Mouse (Mus musculus) forebrain, embryonic 11.5 days (tissue): ENCODE measurements around the gene Gm11985. TPM values are rescaled to one million over a fixed set of nuclear protein-coding genes. Genes with fewer than 3 reads are reported as not detected.
"Not testable (repeated sequence)": the region's sequence is repeated elsewhere in the genome, so short reads cannot be mapped to it uniquely, and the experiment has no call there.

ENCODE experiments used
- ATAC-seq: fragments of 200-750 bp; cut with Nextera tagmentation; replicated peaks from 2 replicates; pipeline ENCODE4 v1.8.0; 2017; ENCODE audit warnings: moderate TSS enrichment; ENCODE audit not compliant: low FRiP score
- DNase-seq: peaks from one replicate; pipeline ENCODE4 v3.0.0-alpha.2; 2017; ENCODE audit warnings: low spot score
- H3K27ac ChIP-seq: fragments of 300-500 bp; sonication (generic); 2 replicates; pipeline ENCODE4 v1.5.1; 2014; ENCODE audit warnings: low read depth, low read length
- H3K27me3 ChIP-seq: fragments of 300-500 bp; sonication (generic); 2 replicates; pipeline ENCODE4 v1.6.1; 2014; ENCODE audit warnings: mild to moderate bottlenecking, low read length, mixed read lengths; ENCODE audit not compliant: control insufficient read depth, insufficient read depth
- H3K36me3 ChIP-seq: fragments of 300-500 bp; sonication (generic); 2 replicates; pipeline ENCODE4 v1.6.1; 2014; ENCODE audit warnings: mild to moderate bottlenecking, low read length, moderate library complexity, mixed read lengths; ENCODE audit not compliant: control insufficient read depth, insufficient read depth
- H3K4me1 ChIP-seq: fragments of 300-500 bp; sonication (generic); replicated peaks from 2 replicates; pipeline ENCODE4 v1.6.1; 2014; ENCODE audit warnings: low read length, mixed read lengths; ENCODE audit not compliant: control insufficient read depth, insufficient read depth
- H3K4me2 ChIP-seq: fragments of 300-500 bp; sonication (generic); 2 replicates; pipeline ENCODE4 v1.6.1; 2014; ENCODE audit warnings: low read depth, mild to moderate bottlenecking, low read length, moderate library complexity, mixed read lengths; ENCODE audit not compliant: severe bottlenecking
- H3K4me3 ChIP-seq: fragments of 300-500 bp; sonication (generic); 2 replicates; pipeline ENCODE4 v1.5.1; 2014; ENCODE audit warnings: low read depth, low read length
- H3K9ac ChIP-seq: fragments of 300-500 bp; sonication (generic); 2 replicates; pipeline ENCODE4 v1.6.1; 2014; ENCODE audit warnings: low read length
- H3K9me3 ChIP-seq: fragments of 300-500 bp; sonication (generic); 2 replicates; pipeline ENCODE4 v1.6.1; 2016; ENCODE audit warnings: low read length, mixed read lengths; ENCODE audit not compliant: control insufficient read depth
- WGBS: fragments of 180-500 bp; shearing (Covaris S2); extraction: QIAGEN DNeasy Blood & Tissue Kit; methylation state at CpG from one replicate; pipeline ENCODE4 v1.1.7; 2014; 5-methylcytosine and 5-hydroxymethylcytosine counted together
- polyA plus RNA-seq: library from polyadenylated mRNA; unstranded; fragments of >200 nt; fragmentation: Nextera tagmentation; extraction: Ambion mirVana; gene quantifications from 2 replicates; pipeline ENCODE4 v1.2.1, GENCODE M21; 2014

Gm11985 gene
- polyA plus RNA-seq, 1 experiment from 2014 or later, result not detected

DNA sequence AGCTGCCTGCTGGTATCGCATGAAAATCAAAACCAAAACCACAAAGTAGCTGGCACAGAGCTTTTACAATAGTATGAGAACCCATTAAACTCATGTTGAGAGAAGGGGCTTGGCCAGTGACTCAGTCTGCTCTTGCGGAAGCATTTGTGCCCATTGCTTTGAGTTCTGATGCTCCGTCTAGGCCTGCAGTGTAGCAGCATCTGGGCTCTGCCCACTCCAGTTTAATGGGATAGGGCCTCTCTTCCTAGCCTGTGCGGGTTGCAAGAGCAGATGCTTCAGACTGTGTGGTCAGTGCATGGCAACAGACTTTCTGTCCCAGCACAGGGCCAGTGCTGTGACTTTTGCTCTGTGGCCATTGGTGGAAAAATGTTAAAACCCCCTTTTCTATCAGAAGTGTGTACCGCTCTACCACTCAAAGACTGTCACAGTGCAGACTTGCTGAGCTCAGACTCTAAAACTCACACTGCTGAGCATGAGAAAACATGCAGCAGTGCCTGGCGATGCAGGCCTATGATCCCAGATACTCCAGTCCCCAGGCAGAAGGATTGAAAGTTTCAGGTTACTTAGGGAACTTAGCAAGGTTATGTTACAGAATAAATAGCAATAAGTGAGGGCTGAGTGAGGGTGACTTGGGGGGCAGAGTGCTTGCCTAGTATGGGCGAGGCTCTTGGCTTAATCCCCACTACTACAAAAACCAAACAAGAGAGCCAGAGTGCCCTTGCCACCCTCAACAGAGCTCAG is 38.6 kb upstream of the Gm11985 start:
- no peak overlapping the region for H3K9ac ChIP-seq
- H3K36me3 ChIP-seq, result no peaks in the 10 kb centered on the region
- H3K27me3 ChIP-seq, result no peaks in the 10 kb centered on the region
- H3K4me3 ChIP-seq, result no peak overlapping the region
- WGBS, result 86% methylated on average over 7 of the region's 7 CpGs
- no peak for ATAC-seq
- DNase-seq, result no peak
- no peaks in the 10 kb centered on the region for H3K4me1 ChIP-seq
- no peaks in the 10 kb centered on the region for H3K9me3 ChIP-seq
- H3K4me2 ChIP-seq, result no peak overlapping the region
- no peak overlapping the region for H3K27ac ChIP-seq

DNA sequence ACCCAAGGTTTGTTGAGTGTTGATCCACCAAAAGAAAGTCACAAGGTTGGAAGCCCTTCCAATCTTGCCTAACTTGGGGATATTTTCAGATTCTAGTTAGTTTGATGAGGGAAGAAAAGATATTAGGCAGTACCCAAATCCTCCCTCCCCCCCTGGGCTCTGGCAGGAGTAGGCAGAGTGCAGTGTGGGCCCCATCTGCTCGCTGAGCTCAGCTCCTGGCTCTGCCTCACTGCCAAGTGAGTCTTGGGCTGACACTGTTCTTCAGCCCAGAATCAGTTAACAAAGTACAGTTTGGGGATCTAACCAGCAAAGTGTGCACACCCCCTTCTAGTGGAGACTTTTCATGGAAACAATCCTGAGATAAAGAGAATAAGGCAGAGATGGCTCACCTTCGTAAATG is 37.8 kb upstream of the Gm11985 start:
- DNase-seq (no peak), ATAC-seq (no peak)
- Histone ChIP-seq H3K4me1 (no peaks in the 10 kb centered on the region), H3K27me3 (no peaks in the 10 kb centered on the region), H3K9me3 (no peaks in the 10 kb centered on the region), H3K4me2 (no peak overlapping the region), H3K36me3 (no peaks in the 10 kb centered on the region), H3K27ac (no peak overlapping the region), H3K4me3 (no peak overlapping the region), H3K9ac (no peak overlapping the region)
- 69% methylated on average over 2 of the region's 2 CpGs for WGBS

DNA sequence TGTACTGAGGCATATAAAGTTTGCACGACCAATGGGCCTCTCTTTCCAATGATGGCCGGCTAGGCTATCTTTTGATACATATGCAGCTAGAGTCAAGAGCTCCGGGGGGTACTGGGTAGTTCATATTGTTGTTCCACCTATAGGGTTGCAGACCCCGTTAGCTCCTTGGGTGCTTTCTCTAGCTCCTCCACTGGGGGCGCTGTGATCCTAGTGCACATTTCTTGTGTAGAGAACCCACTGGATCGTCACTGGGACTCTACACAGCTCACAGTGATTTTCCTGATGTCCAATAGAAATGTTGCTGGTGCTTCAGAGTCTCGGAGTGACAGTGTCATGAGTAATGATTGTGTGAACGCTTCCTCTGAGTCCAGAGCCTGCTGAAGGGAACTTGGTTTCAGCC is 33.5 kb upstream of the Gm11985 start:
- H3K9me3 ChIP-seq, H3K4me3 ChIP-seq, H3K36me3 ChIP-seq, H3K4me1 ChIP-seq, H3K4me2 ChIP-seq, H3K9ac ChIP-seq, H3K27me3 ChIP-seq, ATAC-seq, H3K27ac ChIP-seq, DNase-seq: not testable (repeated sequence)
- 77% methylated on average over 8 of the region's 8 CpGs for WGBS

DNA sequence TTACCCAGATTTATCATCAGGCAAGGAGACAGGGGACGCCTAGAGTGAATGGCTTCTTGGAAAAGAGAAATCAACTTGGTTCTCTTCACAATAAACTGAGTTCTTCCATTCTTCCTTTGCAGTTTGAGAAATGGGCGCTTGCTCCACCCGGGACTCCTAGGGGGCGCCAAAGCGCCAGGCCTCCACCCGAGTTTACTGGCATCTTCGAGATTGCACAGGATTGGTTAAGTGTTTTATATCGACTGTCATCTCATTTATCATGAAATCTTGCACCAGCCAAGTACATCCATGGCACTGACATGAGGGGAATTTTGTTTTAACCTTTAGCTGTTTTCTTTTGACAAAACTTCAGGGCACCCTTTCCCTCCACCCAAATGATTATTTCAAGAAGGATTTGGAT is 27.3 kb upstream of the Gm11985 start:
- ATAC-seq (no peak), DNase-seq (peak; percentile 81)
- H3K9ac ChIP-seq, result no peak overlapping the region
- peaks cover 11% of the 10 kb centered on the region; the same call in 1 of the 2 replicates for H3K4me1 ChIP-seq
- H3K4me2 ChIP-seq, result no peak overlapping the region
- WGBS, result 15% methylated on average over 8 of the region's 8 CpGs
- no peak overlapping the region for H3K4me3 ChIP-seq
- H3K9me3 ChIP-seq, result no peaks in the 10 kb centered on the region
- no peaks in the 10 kb centered on the region for H3K36me3 ChIP-seq
- no peak overlapping the region for H3K27ac ChIP-seq
- H3K27me3 ChIP-seq, result peaks cover 20% of the 10 kb centered on the region

DNA sequence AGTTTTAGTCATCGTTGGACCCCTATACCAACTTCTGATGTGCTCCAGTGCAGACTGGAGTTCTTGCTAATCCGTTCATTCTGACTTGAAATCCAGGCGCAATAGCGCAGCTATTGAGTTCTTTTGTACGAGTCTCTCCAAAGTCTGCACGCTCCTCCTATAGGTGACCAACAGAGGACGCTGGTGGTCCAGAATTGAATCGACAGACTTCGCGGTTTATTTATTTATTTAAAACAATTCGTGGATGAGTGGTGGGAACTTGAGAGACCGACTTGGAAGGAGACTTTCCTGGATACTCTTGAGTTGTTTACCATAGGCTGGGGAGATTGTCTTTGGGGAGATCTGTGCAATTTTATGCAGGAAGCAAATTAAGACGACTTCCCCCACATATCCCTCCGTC is 26.4 kb upstream of the Gm11985 start:
- Histone ChIP-seq H3K4me3 (peak overlapping the region; percentile 59), H3K27ac (no peak overlapping the region), H3K27me3 (peaks cover 20% of the 10 kb centered on the region)

DNA sequence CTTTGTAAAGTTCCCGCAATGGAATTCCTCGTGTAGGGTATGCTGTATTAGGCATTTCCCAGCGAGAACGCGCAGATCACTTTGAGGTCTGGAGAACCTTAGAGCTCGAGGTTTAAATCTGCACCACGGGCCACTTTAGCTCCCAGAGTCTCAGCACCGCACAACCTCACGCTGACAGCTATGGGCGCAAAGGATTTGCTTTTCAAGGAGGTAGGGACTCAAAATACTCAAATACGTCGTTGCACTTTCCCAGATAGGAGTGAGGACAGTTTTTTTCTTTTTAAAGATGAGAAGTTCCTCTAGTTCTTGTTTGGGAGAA is 25.9 kb upstream of the Gm11985 start:
- H3K27me3 ChIP-seq, result peaks cover 20% of the 10 kb centered on the region
- H3K9me3 ChIP-seq, result no peaks in the 10 kb centered on the region
- ATAC-seq (no peak), DNase-seq (no peak)
- H3K36me3 ChIP-seq, result no peaks in the 10 kb centered on the region
- H3K4me2 ChIP-seq, result peak overlapping the region; percentile 84
- peak overlapping the region; percentile 59 for H3K4me3 ChIP-seq
- H3K9ac ChIP-seq, result peak overlapping the region; percentile 64
- under 1% methylated on average over 12 of the region's 12 CpGs for WGBS
- peaks cover 11% of the 10 kb centered on the region; the same call in 1 of the 2 replicates for H3K4me1 ChIP-seq
- H3K27ac ChIP-seq, result no peak overlapping the region

More for the DNA sequence above, 26.4 kb upstream of the Gm11985 start:
- Histone ChIP-seq H3K4me1 (peaks cover 11% of the 10 kb centered on the region; the same call in 1 of the 2 replicates), H3K36me3 (no peaks in the 10 kb centered on the region), H3K9ac (no peak overlapping the region), H3K9me3 (no peaks in the 10 kb centered on the region), H3K4me2 (peak overlapping the region; percentile 84)
- peak; percentile 78 for DNase-seq
- ATAC-seq, result no peak
- WGBS, result 10% methylated on average over 14 of the region's 14 CpGs

DNA sequence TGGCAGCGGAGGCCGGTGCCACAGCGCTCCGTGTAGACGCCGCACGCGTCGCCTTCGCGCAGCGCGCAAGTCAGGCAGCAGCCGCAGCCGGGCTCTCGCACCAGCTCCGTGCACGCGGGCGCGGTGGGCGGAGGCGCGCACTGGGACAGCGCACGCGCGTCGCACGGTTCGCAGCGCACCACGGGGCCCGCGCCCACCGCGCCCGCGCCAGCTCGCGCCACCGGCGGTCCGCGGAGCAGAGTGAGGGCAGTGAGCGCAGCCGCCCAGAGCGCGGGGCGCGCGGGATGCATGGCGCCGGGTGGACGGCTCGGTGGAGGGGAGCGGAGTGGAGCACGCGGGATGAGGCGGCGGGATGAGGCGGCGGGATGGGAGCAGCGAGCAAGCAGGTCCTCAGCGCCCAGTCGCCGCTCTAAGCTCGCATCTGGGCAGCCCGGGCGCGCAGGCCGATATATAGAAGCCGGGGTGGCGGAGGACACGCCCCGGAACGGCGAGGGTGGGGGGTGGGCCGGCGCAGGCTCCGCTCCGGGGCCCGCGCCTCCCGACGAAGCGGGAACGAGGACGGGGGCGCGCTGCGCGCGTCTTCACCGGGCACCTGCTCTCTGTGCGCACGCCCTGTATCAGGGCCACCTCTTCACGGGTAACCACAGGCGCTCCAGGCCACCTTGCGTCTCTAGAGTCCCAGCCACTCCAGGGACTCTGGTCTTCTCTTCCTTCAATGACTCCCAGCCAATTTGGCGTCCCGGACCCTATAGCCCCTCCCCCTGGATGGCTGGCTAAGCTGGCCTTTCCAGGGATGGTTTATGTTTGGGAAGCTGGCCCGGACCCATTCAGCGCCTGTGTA is 25.4 kb upstream of the Gm11985 start, which contains the start of gene Igfbp3:
TSS of gene Igfbp3 (minus strand) at position 423 of the 841 bp plus-strand sequence.
- Histone ChIP-seq H3K27ac (no peak within 1 kb of the TSS), H3K4me2 (peak within 1 kb of the TSS; percentile 84), H3K4me1 (peaks cover 11% of the 10 kb centered on the region; the same call in 1 of the 2 replicates), H3K9ac (peak within 1 kb of the TSS; percentile 64), H3K36me3 (no peaks in the 10 kb centered on the region), H3K9me3 (no peaks in the 10 kb centered on the region), H3K27me3 (peaks cover 20% of the 10 kb centered on the region), H3K4me3 (peak within 1 kb of the TSS; percentile 59)
- DNase-seq (peak; percentile 85), ATAC-seq (peak; percentile 86)
- WGBS, result under 1% methylated on average over 92 of the region's 104 CpGs

DNA sequence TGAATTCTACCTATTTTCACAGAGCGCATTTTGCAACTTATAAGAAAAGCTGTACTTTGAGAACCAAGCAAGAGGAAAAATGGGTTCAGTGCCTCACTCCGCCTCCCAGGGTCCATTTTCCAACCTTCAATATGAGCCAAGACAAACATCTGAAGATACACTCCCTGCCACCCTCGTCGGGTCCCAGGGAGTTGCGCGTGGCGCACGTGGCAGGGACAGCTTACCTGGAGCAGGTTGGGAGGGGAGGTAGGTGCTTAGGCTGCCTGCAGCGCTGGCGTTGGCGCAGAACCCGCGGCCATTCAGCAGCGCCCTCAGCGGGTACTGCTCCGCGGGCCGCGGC is 24.8 kb upstream of the Gm11985 start:
- peak overlapping the region; percentile 84 for H3K4me2 ChIP-seq
- peak overlapping the region; percentile 59 for H3K4me3 ChIP-seq
- H3K4me1 ChIP-seq, result peaks cover 11% of the 10 kb centered on the region; the same call in 1 of the 2 replicates
- H3K27ac ChIP-seq, result no peak overlapping the region
- 3% methylated on average over 19 of the region's 19 CpGs for WGBS
- no peaks in the 10 kb centered on the region for H3K9me3 ChIP-seq
- peaks cover 20% of the 10 kb centered on the region for H3K27me3 ChIP-seq
- H3K36me3 ChIP-seq, result no peaks in the 10 kb centered on the region
- no peak for ATAC-seq
- DNase-seq, result no peak
- H3K9ac ChIP-seq, result peak overlapping the region; percentile 64
